Mouse (Mus musculus) ES-Bruce4 (cell line): ENCODE results near the gene Sox1.

Experiments used
- CTCF ChIP-seq: IDR thresholded peaks from one replicate; pipeline ENCODE4 v1.8.1; 2011; ENCODE audit warnings: low read depth, low read length
- EP300 ChIP-seq: IDR thresholded peaks from 2 replicates; pipeline ENCODE4 v1.6.1; 2011; ENCODE audit warnings: low read depth, low read length; ENCODE audit not compliant: insufficient read depth
- POLR2A ChIP-seq: IDR thresholded peaks from one replicate; pipeline ENCODE4 v1.8.1; 2011; ENCODE audit warnings: low read length; ENCODE audit not compliant: insufficient read depth

GRCm38 (mm10) chr8:12354406-12355025 is 40.6 kb upstream of the Sox1 start:
- TF ChIP-seq CTCF (no peak), EP300 (no peak), POLR2A (no peak)
